Mouse (Mus musculus) limb, embryonic 15.5 days (tissue): Measurements from ENCODE around the gene Agbl2. TPM values are rescaled to one million over a fixed set of nuclear protein-coding genes. Genes with fewer than 3 reads are reported as not detected.

Source experiments
- ATAC-seq: fragments of 200-750 bp; cut with Nextera tagmentation; 2 replicates; pipeline ENCODE4 v1.8.0; 2017; ENCODE audit warnings: low read depth, moderate TSS enrichment; ENCODE audit not compliant: insufficient number of reproducible peaks, low FRiP score, low TSS enrichment
- H3K27ac ChIP-seq: fragments of 300-500 bp; sonication (generic); 2 replicates; pipeline ENCODE4 v1.5.1; 2015; ENCODE audit warnings: moderate library complexity, mild to moderate bottlenecking, inconsistent platforms
- H3K27me3 ChIP-seq: fragments of 300-500 bp; sonication (generic); 2 replicates; pipeline ENCODE4 v1.6.1; 2015; ENCODE audit warnings: inconsistent platforms
- H3K36me3 ChIP-seq: fragments of 300-500 bp; sonication (generic); 2 replicates; pipeline ENCODE4 v1.6.1; 2015; ENCODE audit warnings: inconsistent platforms
- H3K4me1 ChIP-seq: fragments of 300-500 bp; sonication (generic); 2 replicates; pipeline ENCODE4 v1.6.1; 2015; ENCODE audit warnings: inconsistent platforms
- H3K4me2 ChIP-seq: fragments of 300-500 bp; sonication (generic); 2 replicates; pipeline ENCODE4 v1.6.1; 2015; ENCODE audit warnings: mild to moderate bottlenecking, inconsistent platforms
- H3K4me3 ChIP-seq: fragments of 300-500 bp; sonication (generic); 2 replicates; pipeline ENCODE4 v1.5.1; 2015; ENCODE audit warnings: mild to moderate bottlenecking, inconsistent platforms
- H3K9ac ChIP-seq: fragments of 300-500 bp; sonication (generic); 2 replicates; pipeline ENCODE4 v1.6.1; 2015; ENCODE audit warnings: inconsistent platforms
- H3K9me3 ChIP-seq: fragments of 300-500 bp; sonication (generic); 2 replicates; pipeline ENCODE4 v1.6.1; 2016; ENCODE audit warnings: inconsistent platforms
- WGBS: fragments of 180-500 bp; shearing (Covaris S2); methylation state at CpG from one replicate; pipeline ENCODE4 v1.1.7; 2015; 5-methylcytosine and 5-hydroxymethylcytosine counted together
- polyA plus RNA-seq: library from polyadenylated mRNA; unstranded; fragments of >200 nt; fragmentation: Nextera tagmentation; extraction: Ambion mirVana; gene quantifications from 2 replicates; pipeline ENCODE4 v1.2.1, GENCODE M21; 2015

Gene Agbl2
- 0.77 and 1.2 TPM in 2 replicates for polyA plus RNA-seq

GRCm38 (mm10) chr2:90782458-90782857 lies at the start of gene Agbl2:
Agbl2 (plus strand) TSS chr2:90782727.
- WGBS = 2% methylated on average over 11 of the region's 11 CpGs
- peaks cover 15% of the 10 kb centered on the region for H3K4me1 ChIP-seq
- ATAC-seq = peak; percentile 41; the same call in 1 of the 2 replicates
- H3K36me3 ChIP-seq = peaks cover 30% of the 10 kb centered on the region
- peak within 1 kb of the TSS; percentile 90 for H3K4me2 ChIP-seq
- peak within 1 kb of the TSS; percentile 48 for H3K4me3 ChIP-seq
- H3K9me3 ChIP-seq = no peaks in the 10 kb centered on the region
- H3K27me3 ChIP-seq = peaks cover 8% of the 10 kb centered on the region; the same call in 1 of the 2 replicates
- H3K27ac ChIP-seq = no peak within 1 kb of the TSS
- H3K9ac ChIP-seq = peak within 1 kb of the TSS; percentile 28; the same call in 1 of the 2 replicates

DNA sequence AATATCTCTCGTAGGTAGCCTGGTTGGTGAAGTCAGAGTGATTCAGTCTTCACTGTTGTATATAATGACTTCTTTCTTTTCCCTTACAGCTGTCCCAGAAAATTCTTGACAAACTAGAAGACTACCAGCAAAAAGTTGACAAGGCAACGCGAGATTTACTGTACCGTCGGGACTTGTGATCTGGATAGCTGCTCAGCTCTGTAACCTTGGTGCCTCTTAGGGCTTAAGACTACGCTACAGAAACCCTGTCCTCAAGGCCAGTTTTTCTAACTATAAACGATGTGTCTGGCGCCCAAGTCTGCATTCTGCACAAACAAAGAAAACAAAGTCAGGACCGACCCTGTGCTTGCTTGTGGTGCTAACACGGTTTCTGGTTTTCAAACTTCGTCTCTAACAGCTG lies 47.2 kb upstream of the Agbl2 start:
- no peak for ATAC-seq
- 81% methylated on average over 11 of the region's 11 CpGs for WGBS
- no peaks in the 10 kb centered on the region for H3K27me3 ChIP-seq
- H3K36me3 ChIP-seq = peaks cover 71% of the 10 kb centered on the region
- H3K27ac ChIP-seq = no peak overlapping the region
- no peaks in the 10 kb centered on the region for H3K4me1 ChIP-seq
- H3K4me3 ChIP-seq = no peak overlapping the region
- no peaks in the 10 kb centered on the region for H3K9me3 ChIP-seq
- no peak overlapping the region for H3K4me2 ChIP-seq
- no peak overlapping the region for H3K9ac ChIP-seq

DNA sequence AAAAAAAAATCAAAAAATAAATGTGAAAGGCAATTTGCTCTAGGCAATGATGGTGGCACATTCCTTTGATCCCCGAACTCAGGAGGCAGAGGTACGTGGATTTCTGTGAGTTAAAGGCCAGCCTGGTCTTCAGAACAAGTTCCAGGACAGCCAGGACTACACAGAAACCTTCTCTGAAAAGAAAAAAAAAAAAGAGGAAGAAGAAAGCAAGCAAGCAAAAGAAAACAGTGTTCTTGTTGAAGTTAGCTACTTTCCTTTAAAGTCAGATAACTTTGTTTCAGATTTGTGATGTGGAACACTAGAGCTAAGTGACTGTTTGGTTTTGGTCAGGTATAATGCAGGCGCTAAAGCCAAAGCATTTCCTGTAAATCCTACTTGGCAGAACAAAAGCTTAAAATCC lies 43.7 kb upstream of the Agbl2 start:
- Histone ChIP-seq H3K36me3 (peaks cover 38% of the 10 kb centered on the region), H3K9me3 (no peaks in the 10 kb centered on the region), H3K9ac (no peak overlapping the region), H3K4me1 (no peaks in the 10 kb centered on the region), H3K27me3 (no peaks in the 10 kb centered on the region), H3K27ac (no peak overlapping the region), H3K4me3 (no peak overlapping the region), H3K4me2 (no peak overlapping the region)
- no peak for ATAC-seq
- WGBS = 77% methylated on average over 3 of the region's 3 CpGs

- H3K4me1 ChIP-seq = no peaks in the 10 kb centered on the region
- ATAC-seq = no peak
- H3K4me2 ChIP-seq = no peak overlapping the region
- no peak overlapping the region for H3K4me3 ChIP-seq
- no peak overlapping the region for H3K9ac ChIP-seq
- WGBS = 82% methylated on average over 3 of the region's 3 CpGs
- no peak overlapping the region for H3K27ac ChIP-seq
- H3K9me3 ChIP-seq = no peaks in the 10 kb centered on the region
- H3K36me3 ChIP-seq = peaks cover 32% of the 10 kb centered on the region
- no peaks in the 10 kb centered on the region for H3K27me3 ChIP-seq
These were observed 43.2 kb upstream of the Agbl2 start for GRCm38 (mm10) chr2:90739327-90739726.

DNA sequence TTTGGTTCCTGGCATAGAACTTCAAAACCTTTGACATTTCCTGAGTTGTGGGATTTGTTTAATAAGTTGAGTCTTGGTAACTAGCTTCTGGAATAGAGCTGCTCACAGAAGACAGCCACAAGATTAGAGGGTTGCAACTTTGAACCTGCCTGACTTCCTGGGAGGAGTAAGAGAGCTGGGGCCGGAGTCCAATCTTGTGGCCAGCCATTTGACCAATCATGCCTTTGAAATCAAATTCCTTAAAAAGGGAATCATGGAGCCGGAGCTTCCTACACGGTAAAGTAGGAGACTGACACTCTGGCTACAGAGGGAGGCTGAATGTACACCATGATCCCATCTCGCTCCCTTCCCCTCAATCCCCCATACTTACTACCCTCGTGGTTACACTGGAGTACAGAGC lies 42.6 kb upstream of the Agbl2 start:
- no peaks in the 10 kb centered on the region for H3K9me3 ChIP-seq
- H3K4me3 ChIP-seq = no peak overlapping the region
- WGBS = 81% methylated on average over 5 of the region's 5 CpGs
- no peaks in the 10 kb centered on the region for H3K27me3 ChIP-seq
- H3K9ac ChIP-seq = no peak overlapping the region
- no peak overlapping the region for H3K27ac ChIP-seq
- H3K36me3 ChIP-seq = peaks cover 27% of the 10 kb centered on the region
- H3K4me1 ChIP-seq = no peaks in the 10 kb centered on the region
- H3K4me2 ChIP-seq = no peak overlapping the region
- no peak for ATAC-seq

DNA sequence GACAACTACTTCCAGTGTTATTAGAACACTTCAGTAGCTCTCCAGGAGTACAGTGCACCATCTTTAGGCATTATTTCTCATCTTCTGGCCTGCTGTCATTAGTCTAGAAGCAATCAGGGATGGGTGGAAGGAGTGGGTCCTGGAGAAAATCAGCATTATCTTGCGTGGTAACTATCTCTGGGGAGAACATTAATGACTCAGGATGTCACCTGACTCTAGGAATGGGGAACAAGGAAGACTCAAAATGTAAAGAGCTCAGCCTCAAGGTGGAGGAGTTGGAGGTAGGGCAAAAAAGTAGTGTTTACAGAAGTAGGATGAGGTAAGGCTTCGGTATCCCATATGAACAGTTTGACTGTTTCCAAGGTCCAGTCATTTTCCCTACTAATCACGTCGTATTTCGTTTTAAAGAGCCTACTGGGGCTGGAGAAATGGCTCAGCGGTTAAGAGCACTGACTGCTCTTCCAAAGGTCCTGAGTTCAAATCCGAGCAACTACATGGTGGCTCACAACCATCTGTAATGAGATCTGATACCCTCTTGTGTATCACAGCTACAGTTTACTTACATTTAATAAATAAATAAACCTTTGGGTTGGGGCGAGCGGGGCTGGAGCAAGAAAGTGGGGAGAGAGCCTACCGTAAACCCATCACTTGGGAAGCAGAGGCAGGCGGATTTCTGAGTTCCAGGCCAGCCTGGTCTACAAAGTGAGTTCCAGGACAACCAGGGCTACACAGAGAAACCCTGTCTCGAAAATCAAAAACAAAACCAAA lies 38.1 kb upstream of the Agbl2 start:
- H3K36me3 ChIP-seq = 0 out of 2 replicates have a peak, but pooled peaks cover 7% of the 10 kb centered on the region
- peak overlapping the region; percentile 41 for H3K4me2 ChIP-seq
- 65% methylated on average over 12 of the region's 12 CpGs for WGBS
- H3K4me1 ChIP-seq = peaks cover 8% of the 10 kb centered on the region
- H3K9ac ChIP-seq = 0 out of 2 replicates have a peak overlapping the region, but pooled peaks have one; percentile 17
- H3K4me3 ChIP-seq = peak overlapping the region; percentile 97
- no peaks in the 10 kb centered on the region for H3K27me3 ChIP-seq
- H3K27ac ChIP-seq = peak overlapping the region; percentile 92
- ATAC-seq = no peak
- H3K9me3 ChIP-seq = no peaks in the 10 kb centered on the region

DNA sequence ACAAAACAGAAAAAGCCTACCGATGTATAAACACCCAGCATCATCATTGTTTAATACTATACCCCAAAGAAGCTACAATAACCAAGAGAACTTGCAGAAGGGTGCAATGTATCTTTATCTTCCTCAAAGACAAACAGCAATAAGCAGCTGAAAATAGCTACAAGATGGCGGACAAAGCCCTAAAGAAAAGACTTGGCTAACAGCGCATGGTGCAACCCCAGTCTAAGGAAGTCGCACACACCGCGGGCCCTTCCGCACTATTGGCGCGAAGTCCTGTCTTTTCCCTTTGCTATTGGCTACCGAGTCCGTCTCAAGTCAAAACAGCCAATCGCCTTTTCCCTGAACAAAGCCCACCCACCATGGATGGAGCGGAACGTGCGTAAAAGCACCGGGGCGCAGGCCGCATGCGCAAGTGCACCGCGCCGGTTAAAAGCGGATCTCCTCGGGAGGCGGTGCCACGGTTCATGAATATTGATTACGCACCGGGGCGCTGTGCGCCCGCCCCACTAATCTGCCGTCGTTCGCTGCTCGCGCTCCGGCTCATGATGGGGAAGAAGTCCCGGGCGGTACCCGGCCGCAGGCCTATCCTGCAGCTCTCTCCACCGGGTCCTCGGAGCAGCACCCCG lies 37.4 kb upstream of the Agbl2 start, which contains the start of gene Fnbp4:
Gene Fnbp4 (plus strand): TSS at position 318 of the 626 bp plus-strand sequence.
- peak within 1 kb of the TSS; percentile 99 for H3K9ac ChIP-seq
- H3K27me3 ChIP-seq = no peaks in the 10 kb centered on the region
- ATAC-seq = peak; percentile 99
- H3K4me3 ChIP-seq = peak within 1 kb of the TSS; percentile 97
- H3K4me1 ChIP-seq = peaks cover 10% of the 10 kb centered on the region
- H3K27ac ChIP-seq = peak within 1 kb of the TSS; percentile 97
- under 1% methylated on average over 43 of the region's 44 CpGs for WGBS
- no peaks in the 10 kb centered on the region for H3K9me3 ChIP-seq
- H3K4me2 ChIP-seq = peak within 1 kb of the TSS; percentile 53
- H3K36me3 ChIP-seq = 0 out of 2 replicates have a peak, but pooled peaks cover 10% of the 10 kb centered on the region

DNA sequence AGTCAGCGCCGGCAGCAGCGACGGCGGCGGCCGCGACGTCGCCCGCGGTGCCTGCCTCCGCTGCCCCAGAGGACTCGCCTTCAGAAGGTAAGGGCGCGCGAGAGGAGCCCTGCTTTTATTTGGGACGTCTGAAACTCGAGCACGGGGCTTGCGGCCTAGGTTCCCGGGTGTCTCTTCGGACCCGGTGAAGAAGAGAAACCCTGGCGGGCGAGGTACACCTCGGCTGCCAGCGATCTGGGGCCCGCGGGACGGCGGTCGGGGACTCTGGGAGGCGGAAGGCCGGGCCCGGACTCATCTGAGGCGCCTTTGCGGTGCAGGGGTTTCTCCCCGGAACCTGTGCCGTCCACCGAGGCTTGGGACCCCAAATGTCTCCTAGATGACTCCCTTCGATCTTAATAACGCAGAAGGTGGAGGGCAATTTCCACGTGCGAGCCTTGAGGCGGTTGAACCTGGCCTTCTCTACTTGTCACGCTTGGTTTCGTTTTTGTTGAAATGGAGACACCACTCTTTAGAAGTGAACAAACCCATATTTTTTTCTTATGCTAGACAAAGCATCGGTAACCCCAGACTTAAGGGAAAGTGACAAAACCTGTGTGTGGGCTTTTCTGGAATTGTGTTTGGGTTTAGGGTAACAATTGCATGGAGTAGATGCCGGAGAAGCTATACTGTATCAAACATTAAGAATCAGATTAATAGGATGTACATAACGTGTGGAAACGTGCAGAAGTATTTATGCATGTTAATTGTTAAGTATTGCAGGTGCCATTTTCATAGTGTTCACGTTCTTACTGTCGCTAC lies 36.6 kb upstream of the Agbl2 start:
- WGBS = under 1% methylated on average over 54 of the region's 54 CpGs
- H3K9ac ChIP-seq = peak overlapping the region; percentile 99
- H3K27ac ChIP-seq = peak overlapping the region; percentile 97
- ATAC-seq = peak; percentile 27
- peaks cover 10% of the 10 kb centered on the region for H3K4me1 ChIP-seq
- peaks cover 15% of the 10 kb centered on the region for H3K36me3 ChIP-seq
- H3K4me2 ChIP-seq = peak overlapping the region; percentile 53
- H3K27me3 ChIP-seq = no peaks in the 10 kb centered on the region
- no peaks in the 10 kb centered on the region for H3K9me3 ChIP-seq
- H3K4me3 ChIP-seq = peak overlapping the region; percentile 97

- Histone ChIP-seq H3K27me3 (no peaks in the 10 kb centered on the region), H3K36me3 (peaks cover 21% of the 10 kb centered on the region), H3K4me2 (peak overlapping the region; percentile 53), H3K9me3 (no peaks in the 10 kb centered on the region), H3K4me1 (peaks cover 10% of the 10 kb centered on the region), H3K4me3 (peak overlapping the region; percentile 97), H3K9ac (peak overlapping the region; percentile 99), H3K27ac (peak overlapping the region; percentile 97)
- no peak for ATAC-seq
- 9% methylated on average over 4 of the region's 4 CpGs for WGBS
These were observed 36.0 kb upstream of the Agbl2 start for GRCm38 (mm10) chr2:90746538-90746865.

GRCm38 (mm10) chr2:90747131-90747530 lies 35.4 kb upstream of the Agbl2 start:
- WGBS = 92% methylated on average over 10 of the region's 10 CpGs
- peak overlapping the region; percentile 53; the same call in 1 of the 2 replicates for H3K4me2 ChIP-seq
- peaks cover 22% of the 10 kb centered on the region for H3K36me3 ChIP-seq
- H3K27ac ChIP-seq = no peak overlapping the region
- H3K27me3 ChIP-seq = no peaks in the 10 kb centered on the region
- no peaks in the 10 kb centered on the region for H3K9me3 ChIP-seq
- H3K4me3 ChIP-seq = peak overlapping the region; percentile 97
- no peak overlapping the region for H3K9ac ChIP-seq
- H3K4me1 ChIP-seq = peaks cover 10% of the 10 kb centered on the region
- no peak for ATAC-seq

DNA sequence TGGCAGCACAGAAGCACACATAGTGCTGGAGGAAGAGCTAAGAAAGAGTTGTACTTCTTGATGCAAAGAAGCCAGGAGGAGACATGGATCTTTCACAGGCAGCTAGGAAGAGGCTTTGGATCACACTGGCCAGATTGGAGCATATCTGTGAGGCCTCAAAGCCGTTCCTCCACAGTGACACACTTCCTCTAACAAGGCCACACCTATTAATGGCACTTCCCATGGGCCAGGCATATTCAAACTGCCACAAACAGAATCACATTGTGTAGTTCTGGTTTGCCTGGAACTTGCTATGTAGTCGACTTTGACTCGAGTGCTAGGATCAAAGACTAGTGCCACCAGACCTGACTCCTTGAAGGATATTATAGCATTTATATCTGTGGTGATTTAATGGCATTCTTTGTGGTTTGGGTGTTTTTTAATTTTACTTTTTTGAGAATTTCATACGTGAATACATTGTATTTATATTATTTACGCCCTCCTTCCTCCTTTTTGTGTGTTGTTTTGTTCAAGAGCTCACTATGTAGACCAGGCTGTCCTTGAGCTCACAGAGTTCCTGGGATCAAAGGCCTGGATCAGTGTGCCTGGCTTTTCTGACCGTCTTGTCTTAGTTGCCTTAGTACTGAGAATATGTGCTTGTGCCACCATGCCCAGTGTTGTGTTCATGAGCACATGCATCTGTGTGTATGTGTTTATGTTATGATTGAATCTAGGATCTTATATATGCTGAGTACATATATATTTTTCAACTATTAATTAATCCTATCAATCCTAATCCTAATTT lies 32.7 kb upstream of the Agbl2 start:
- Histone ChIP-seq H3K27me3 (no peaks in the 10 kb centered on the region), H3K27ac (no peak overlapping the region), H3K4me1 (peaks cover 10% of the 10 kb centered on the region), H3K9ac (no peak overlapping the region), H3K36me3 (peaks cover 47% of the 10 kb centered on the region), H3K4me2 (no peak overlapping the region), H3K9me3 (no peaks in the 10 kb centered on the region), H3K4me3 (no peak overlapping the region)
- ATAC-seq = no peak
- 73% methylated on average over 6 of the region's 6 CpGs for WGBS
